ENCODE assay signal across 24 mouse cellular contexts in the genomic region with DNA sequence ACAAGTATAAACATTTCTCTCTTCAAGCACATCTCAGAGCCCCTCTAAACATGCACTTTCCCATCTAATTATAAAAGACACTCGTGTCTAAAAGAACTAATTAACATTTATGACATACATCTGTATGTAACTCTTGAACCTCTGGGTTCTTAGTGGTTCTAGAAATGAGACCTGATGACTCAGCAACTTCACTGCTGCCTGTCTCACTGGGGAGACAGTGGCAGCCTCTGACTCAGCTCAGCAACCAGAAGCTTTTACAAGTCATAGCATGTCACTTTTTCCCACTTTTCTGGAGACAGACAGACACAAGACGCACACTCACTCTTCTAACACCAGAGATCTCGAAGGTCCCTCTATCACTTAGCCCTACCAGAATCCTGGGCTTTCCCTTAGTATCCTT. TPM values are rescaled to one million over a fixed set of nuclear protein-coding genes. Genes with fewer than 3 reads are reported as not detected.
A peak's percentile ranks its signal among the peaks of the same experiment; 100 is the strongest.
DNase-seq lines count a peak whose midpoint lies in the region; ATAC-seq and TF ChIP-seq lines count a peak whose summit lies in the region.
"Had no signal": no experiment of that assay in that cellular context is flagged by ENCODE, and none has a peak within 500 bp of the region (broad histone marks: within the 10 kb centered on the region; RNA-seq: fewer than 3 reads in every experiment).

No protein-coding gene starts in this region.

- TF ChIP-seq POLR2A in bone marrow macrophage, adult 2 months (IDR thresholded peaks at IDR 0.05; ENCODE audit: borderline replicate concordance, low read depth, low read length): no peak

- peaks cover 6% of the 10 kb centered on the region for H3K4me1 ChIP-seq in G1E (ENCODE audit: insufficient read depth, low read depth, low read length)
- peaks cover 13% of the 10 kb centered on the region for H3K4me1 ChIP-seq in bone marrow macrophage, adult 2 months (ENCODE audit: control insufficient read depth, insufficient read depth, low read length)
- H3K4me1 ChIP-seq: intestine, embryonic 15.5 days; midbrain, embryonic 15.5 days had no signal

- peak; percentile 11 for DNase-seq in urinary bladder, postnatal 14 days (ENCODE audit: low spot score)
- DNase-seq in urinary bladder, postnatal 36 days (ENCODE audit: low spot score in 2 of 2): no peak
- DNase-seq in G1E (ENCODE audit: low spot score): peak; percentile 19
- DNase-seq in B cell, adult 2 months: no peak
- no peak for DNase-seq in cerebellum, adult 9-11 months
- no peak for DNase-seq in layer of hippocampus, adult 9-10 months (ENCODE audit: low spot score)
- DNase-seq: cerebellum, postnatal 14 days; embryo, embryonic 11 days; gastrocnemius, postnatal 14 days; heart, adult 18-20 months; heart, postnatal 36 days; kidney, adult 9 months; kidney, postnatal 25 days; lung, embryonic 14.5 days; lung, postnatal 36 days; spleen, adult 18-20 months; thymus, adult 18-20 months had no signal

- TF ChIP-seq CTCF in G1E (IDR thresholded peaks at IDR 0.05; ENCODE audit: low read depth, low read length): no peak
- no peak for TF ChIP-seq CTCF in bone marrow macrophage, adult 2 months (IDR thresholded peaks at IDR 0.05; ENCODE audit: low read depth, low read length)

- peak overlapping the region; percentile 28; the same call in 1 of the 2 replicates for H3K27ac ChIP-seq in bone marrow macrophage, adult 2 months (ENCODE audit: insufficient read depth, low read depth, low read length)
- H3K27ac ChIP-seq: heart, embryonic 13.5 days; hindbrain, embryonic 14.5 days; intestine, embryonic 15.5 days; liver, embryonic 12.5 days; midbrain, embryonic 15.5 days had no signal

- no peaks in the 10 kb centered on the region for H3K9me3 ChIP-seq in G1E (replicated peaks)
- H3K9me3 ChIP-seq: heart, embryonic 13.5 days; intestine, embryonic 15.5 days; liver, embryonic 12.5 days; midbrain, embryonic 15.5 days had no signal

- H3K27me3 ChIP-seq in G1E (ENCODE audit: insufficient read depth, low read length): no peaks in the 10 kb centered on the region
- H3K27me3 ChIP-seq: heart, embryonic 13.5 days; intestine, embryonic 15.5 days; liver, embryonic 12.5 days; midbrain, embryonic 15.5 days had no signal

- peak; percentile 68 for ATAC-seq in G1E (ENCODE audit: extremely low read depth, insufficient number of reproducible peaks, low FRiP score, poor library complexity, severe bottlenecking)
- ATAC-seq: intestine, embryonic 15.5 days; liver, embryonic 12.5 days; midbrain, embryonic 15.5 days had no signal

- H3K4me3 ChIP-seq in G1E (ENCODE audit: low read depth, low read length): no peak overlapping the region
- no peak overlapping the region for H3K4me3 ChIP-seq in bone marrow macrophage, adult 2 months (ENCODE audit: insufficient read depth, low read length)
- H3K4me3 ChIP-seq: heart, embryonic 13.5 days; intestine, embryonic 15.5 days; liver, embryonic 12.5 days; midbrain, embryonic 15.5 days; myocyte had no signal

- H3K36me3 ChIP-seq in G1E (replicated peaks): peaks cover 36% of the 10 kb centered on the region

RNA-seq across cellular contexts. Expression of a gene that starts 24.3 kb away (rescaled TPM):
- total RNA-seq in G1E (2014; fragmentation: Nextera tagmentation) (91.3 and 125 TPM in 2 replicates), G1E (2017) (87.8 and 125 TPM in 2 replicates)
- 282 and 363 TPM in 2 replicates for polyA plus RNA-seq in G1E (2012)
- polyA plus RNA-seq in bone marrow macrophage, adult 2 months (2012; ENCODE audit: insufficient read depth, insufficient read length, missing spikeins): 53.4 and 65.6 TPM in 2 replicates

RNA-seq across cellular contexts. Expression of a gene that starts 24.3 kb away (rescaled TPM):
- total RNA-seq in G1E (2014; fragmentation: Nextera tagmentation) (49.3 and 50.3 TPM in 2 replicates), G1E (2017) (38.5 and 47.4 TPM in 2 replicates)
- 5.3 and 6.9 TPM in 2 replicates for polyA plus RNA-seq in G1E (2012)
- polyA plus RNA-seq in bone marrow macrophage, adult 2 months (2012; ENCODE audit: insufficient read depth, insufficient read length, missing spikeins): 12.0 and 13.3 TPM in 2 replicates

RNA-seq across cellular contexts. Expression of a gene that starts 39.7 kb away (rescaled TPM):
- 20.5 and 21.2 TPM in 2 replicates for total RNA-seq in G1E (2014; fragmentation: Nextera tagmentation)
- total RNA-seq in G1E (2017): 13.3 and 19.7 TPM in 2 replicates
- polyA plus RNA-seq in G1E (2012): 0.46 and 1.0 TPM in 2 replicates
- 52.4 and 58.7 TPM in 2 replicates for polyA plus RNA-seq in bone marrow macrophage, adult 2 months (2012; ENCODE audit: insufficient read depth, insufficient read length, missing spikeins)

RNA-seq across cellular contexts. Expression of a gene that starts 52.4 kb away (rescaled TPM):
- total RNA-seq in G1E (2014; fragmentation: Nextera tagmentation) (128 and 244 TPM in 2 replicates), G1E (2017) (50.1 and 63.3 TPM in 2 replicates)
- 373 and 415 TPM in 2 replicates for polyA plus RNA-seq in G1E (2012)
- 13.7 and 76.3 TPM in 2 replicates for polyA plus RNA-seq in bone marrow macrophage, adult 2 months (2012; ENCODE audit: insufficient read depth, insufficient read length, missing spikeins)

Comparison
In these comparisons a context has a peak if more than half of its experiments do, and no peak if none do; other contexts are left out.
1. DNase-seq: peak in urinary bladder, postnatal 14 days (single experiment) and G1E (single experiment); none in urinary bladder, postnatal 36 days (0 of 2), B cell, adult 2 months (0 of 2), cerebellum, adult 9-11 months (single experiment) and layer of hippocampus, adult 9-10 months (single experiment).
2. RNA of a gene that starts 39.7 kb away (polyA plus RNA-seq): 52.4 to 58.7 TPM in bone marrow macrophage, adult 2 months; 0.46 to 1.0 TPM in G1E; every median in the first group is over 10 times any median in the second.